Mouse (Mus musculus): ENCODE data around the gene Mark1. TPM values are rescaled to one million over a fixed set of nuclear protein-coding genes. Genes with fewer than 3 reads are reported as not detected.

The Mark1 gene
- polyA plus RNA-seq, 2 experiments from 2014 or later, result not detected

DNA sequence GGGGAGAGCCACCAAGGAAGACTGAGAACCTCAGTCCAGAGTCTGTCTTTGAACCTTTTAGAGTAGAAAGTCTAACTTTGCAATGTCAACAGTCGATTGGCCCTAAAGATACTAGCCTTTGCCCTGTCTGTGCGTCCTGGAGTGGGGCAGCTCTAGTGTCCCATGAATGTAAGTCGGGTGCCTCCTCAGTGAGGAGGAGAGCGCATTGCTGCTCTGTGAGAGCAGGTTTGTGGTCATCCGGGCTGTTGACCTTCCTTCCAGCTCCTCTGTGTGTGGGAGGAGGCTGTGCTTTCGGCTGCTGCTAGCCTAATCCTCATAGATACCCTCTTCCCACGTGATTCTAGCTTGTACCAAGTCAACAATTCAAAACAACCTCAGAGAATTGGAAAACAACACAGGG lies 148.2 kb downstream of the Mark1 start:
- ATAC-seq, result no peak

DNA sequence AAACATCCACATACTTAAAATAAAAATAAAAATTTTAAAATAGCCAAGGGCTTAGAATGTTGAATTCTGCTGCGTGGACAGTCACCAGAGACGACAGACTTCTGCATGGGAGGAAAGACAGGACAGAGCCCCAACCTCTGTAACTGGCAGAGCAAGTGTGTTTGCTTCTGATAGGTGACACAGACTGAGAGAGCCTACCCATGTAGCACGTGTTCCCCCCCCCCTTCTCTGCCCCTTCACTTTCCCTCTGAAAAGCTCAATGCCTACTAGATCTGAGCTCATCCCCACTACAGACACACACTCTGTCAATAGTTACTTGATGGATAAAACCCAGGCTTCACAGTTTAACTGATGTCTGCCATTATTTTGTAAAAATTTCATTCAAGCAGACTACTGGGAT lies 152.4 kb downstream of the Mark1 start:
- no peak for ATAC-seq

Other genes with a start within 250 kb of the Mark1 start
- gene Marc1, start 188.3 kb downstream of the Mark1 start, polyA plus RNA-seq (2017; shearing (Covaris generic)), result under 1 TPM in 1 of 2 experiments, not detected in 1; 0.44 TPM
- 10 to 100 TPM; 10.7 to 32.3 TPM for gene Marc2, start 153.1 kb downstream of the Mark1 start, polyA plus RNA-seq (2017; shearing (Covaris generic))
- not detected for gene C130074G19Rik, start 116.4 kb downstream of the Mark1 start, polyA plus RNA-seq (2017; shearing (Covaris generic))
- 10 to 100 TPM; 14.7 to 20.7 TPM for gene Rab3gap2, start 204.5 kb upstream of the Mark1 start, polyA plus RNA-seq (2017; shearing (Covaris generic))

Measured in CD4-positive, CD25-positive, alpha-beta regulatory T cell, adult 4 months (primary cell).